In genomic region chr10:12993411-12994039, GRCm38 (mm10) we compare ENCODE assay signal across 20 mouse cellular contexts. TPM values are rescaled to one million over a fixed set of nuclear protein-coding genes. Genes with fewer than 3 reads are reported as not detected.
DNase-seq lines count a peak whose midpoint lies in the region; ATAC-seq and TF ChIP-seq lines count a peak whose summit lies in the region.
"Had no signal": no experiment of that assay in that cellular context is flagged by ENCODE, and none has a peak within 500 bp of the region (broad histone marks: within the 10 kb centered on the region; RNA-seq: fewer than 3 reads in every experiment).

No protein-coding gene starts in this region.

- in situ Hi-C loops in CH12.LX (cut with MboI; ENCODE audit: low pct_ligation_motif_present, low pct_unique_long_range_greater_than_20kb, low sequenced_read_pairs): loop anchor here (10.0 kb wide), 1 partner anchor 309 kb away; no protein-coding TSS in a partner anchor

- TF ChIP-seq CTCF in testis, adult 2 months (IDR thresholded peaks at IDR 0.05; ENCODE audit: control insufficient read depth, insufficient read depth, insufficient replicate concordance, low read depth, low read length): no peak
- TF ChIP-seq CTCF in CH12.LX (conservative IDR thresholded peaks at IDR 0.05 in 1 of 2, IDR thresholded peaks at IDR 0.05 in 1 of 2; ENCODE audit: low read depth in 2 of 2, low read length in 2 of 2): no peak

- H3K9me3 ChIP-seq in CH12.LX (replicated peaks; ENCODE audit: low read length): no peaks in the 10 kb centered on the region
- H3K9me3 ChIP-seq: embryonic facial prominence, embryonic 10.5 days; forebrain, embryonic 13.5 days; heart, embryonic 12.5 days; hindbrain, embryonic 15.5 days had no signal

- no peak for DNase-seq in testis, postnatal 14 days (ENCODE audit: low spot score)
- DNase-seq in CH12.LX (ENCODE audit: extremely low read depth): no peak
- peak; percentile 71 for DNase-seq in induced T-regulatory cell, adult 2 months (ENCODE audit: low read depth)
- DNase-seq in gastrocnemius, postnatal 25 days: no peak
- DNase-seq in adrenal gland, postnatal 25 days: no peak
- DNase-seq in yolk sac, embryonic 10.5 days (ENCODE audit: low spot score): no peak
- DNase-seq: adrenal gland, adult 2 months; adrenal gland, postnatal 36 days; B cell, adult 2 months; cerebellum, adult 2 months; cerebellum, postnatal 10 days; forebrain, postnatal 0 days; gastrocnemius, postnatal 36 days had no signal

- H3K36me3 ChIP-seq in testis, adult 2 months (ENCODE audit: control insufficient read depth, insufficient read depth, low read length): no peaks in the 10 kb centered on the region
- H3K36me3 ChIP-seq in CH12.LX (replicated peaks in 1 of 2; ENCODE audit: control insufficient read depth in 1 of 2, insufficient read depth in 1 of 2, low read length in 1 of 2): no peaks in the 10 kb centered on the region
- H3K36me3 ChIP-seq: embryonic facial prominence, embryonic 10.5 days; heart, embryonic 12.5 days; hindbrain, embryonic 15.5 days had no signal

- peak overlapping the region; percentile 93 for H3K4me2 ChIP-seq in CH12.LX (ENCODE audit: insufficient read depth, low read depth, poor library complexity, severe bottlenecking)
- H3K4me2 ChIP-seq: forebrain, embryonic 13.5 days; heart, embryonic 12.5 days; hindbrain, embryonic 15.5 days had no signal

- no peaks in the 10 kb centered on the region for H3K27me3 ChIP-seq in testis, adult 2 months (ENCODE audit: control insufficient read depth, insufficient read depth, low read length)
- H3K27me3 ChIP-seq in CH12.LX (replicated peaks): no peaks in the 10 kb centered on the region
- H3K27me3 ChIP-seq: forebrain, embryonic 13.5 days; heart, embryonic 12.5 days; hindbrain, embryonic 15.5 days had no signal

- TF ChIP-seq EP300 in CH12.LX (IDR thresholded peaks at IDR 0.05; ENCODE audit: low read length): no peak

- H3K4me1 ChIP-seq in testis, adult 2 months (ENCODE audit: control insufficient read depth, insufficient read depth, low read length): peaks cover 3% of the 10 kb centered on the region; the same call in 1 of the 2 replicates
- H3K4me1 ChIP-seq in CH12.LX (ENCODE audit: control insufficient read depth in 1 of 2, insufficient read depth in 2 of 2): peaks cover 15 to 39% of the 10 kb centered on the region in 2 experiments
- H3K4me1 ChIP-seq: embryonic facial prominence, embryonic 10.5 days; forebrain, embryonic 13.5 days; heart, embryonic 12.5 days; hindbrain, embryonic 15.5 days had no signal

- H3K27ac ChIP-seq in testis, adult 2 months (ENCODE audit: control insufficient read depth, insufficient read depth, low read depth, low read length): no peak overlapping the region
- peak overlapping the region; percentile 89 for H3K27ac ChIP-seq in CH12.LX (ENCODE audit: insufficient read depth, low read depth)
- H3K27ac ChIP-seq: embryonic facial prominence, embryonic 10.5 days; forebrain, embryonic 13.5 days; hindbrain, embryonic 15.5 days had no signal

- TF ChIP-seq POLR2A in testis, adult 2 months (IDR thresholded peaks at IDR 0.05; ENCODE audit: control insufficient read depth, low read depth, low read length): no peak
- TF ChIP-seq POLR2A in CH12.LX (IDR thresholded peaks at IDR 0.05; ENCODE audit: low read depth, low read length): peak; percentile 40; the same call in 1 of the 2 replicates

- H3K79me2 ChIP-seq in CH12.LX (replicated peaks; ENCODE audit: control insufficient read depth, extremely low read depth, insufficient read depth, poor library complexity, severe bottlenecking): no peaks in the 10 kb centered on the region

- peak overlapping the region; percentile 80 for H3K9ac ChIP-seq in CH12.LX (ENCODE audit: insufficient read depth, low read depth)
- H3K9ac ChIP-seq: forebrain, embryonic 13.5 days; forebrain, postnatal 0 days; heart, embryonic 12.5 days; hindbrain, embryonic 15.5 days had no signal

- peak; percentile 35; the same call in 1 of the 2 replicates for ATAC-seq in megakaryocyte-erythroid progenitor cell, adult 5-6 weeks (replicated peaks; ENCODE audit: low FRiP score, low TSS enrichment, poor library complexity, severe bottlenecking)
- ATAC-seq: activated CD4-positive, CD25-positive, alpha-beta regulatory T cell, adult 4 months; forebrain, embryonic 13.5 days; forebrain, postnatal 0 days had no signal

- peak overlapping the region; percentile 31 for H3K4me3 ChIP-seq in testis, adult 2 months (ENCODE audit: control insufficient read depth, low read depth, low read length)
- peak overlapping the region in 2 of 3 experiments; percentile 12 to 65 for H3K4me3 ChIP-seq in CH12.LX (replicated peaks in 1 of 3; ENCODE audit: low read depth in 2 of 3, low read length in 2 of 3, poor library complexity in 1 of 3)
- H3K4me3 ChIP-seq: embryonic facial prominence, embryonic 10.5 days; forebrain, embryonic 13.5 days; heart, embryonic 12.5 days; hindbrain, embryonic 15.5 days had no signal

- dilution Hi-C loops in CH12.LX (cut with MboI; ENCODE audit: extremely low pct_ligation_motif_present, extremely low pct_unique_long_range_greater_than_20kb, low sequenced_read_pairs): no loop called here

- TF ChIP-seq RAD21 in CH12.LX (IDR thresholded peaks at IDR 0.05; ENCODE audit: low read depth, low read length): no peak

TF ChIP-seq in CH12.LX, 34 proteins besides CTCF, POLR2A, EP300 and RAD21:
- 0 out of 2 replicates have a peak, but pooled peaks have one; percentile 37 for TF ChIP-seq NRF1 (IDR thresholded peaks at IDR 0.05; ENCODE audit: low read depth, low read length)
- no peak for TF ChIP-seq UBTF (IDR thresholded peaks at IDR 0.05; ENCODE audit: low read depth, low read length)
- TF ChIP-seq SIN3A (IDR thresholded peaks at IDR 0.05; ENCODE audit: low read length): peak; percentile 49; the same call in 1 of the 2 replicates
- peak; percentile 18 for TF ChIP-seq HCFC1 (IDR thresholded peaks at IDR 0.05; ENCODE audit: low read depth, low read length)
- TF ChIP-seq MAZ (IDR thresholded peaks at IDR 0.05; ENCODE audit: low read depth, low read length): no peak
- TF ChIP-seq ELF1 (IDR thresholded peaks at IDR 0.05; ENCODE audit: low read depth, low read length): no peak; the same call in 1 of the 2 replicates
- no peak for TF ChIP-seq JUN (IDR thresholded peaks at IDR 0.05; ENCODE audit: insufficient read depth, low read depth, low read length)
- TF ChIP-seq NELFE (IDR thresholded peaks at IDR 0.05; ENCODE audit: low read depth, low read length): peak; percentile 37; the same call in 1 of the 2 replicates
- peak; percentile 76; the same call in 1 of the 2 replicates for TF ChIP-seq MXI1 (IDR thresholded peaks at IDR 0.05; ENCODE audit: low read depth, low read length)
- peak; percentile 76 for TF ChIP-seq MAX (IDR thresholded peaks at IDR 0.05; ENCODE audit: low read length)
- TF ChIP-seq SMC3 (IDR thresholded peaks at IDR 0.05; ENCODE audit: low read depth, low read length): 0 out of 2 replicates have a peak, but pooled peaks have one; percentile 1
- TF ChIP-seq TCF12 (IDR thresholded peaks at IDR 0.05; ENCODE audit: low read depth, low read length): peak; percentile 32; the same call in 1 of the 2 replicates
- no peak for TF ChIP-seq MAFK (IDR thresholded peaks at IDR 0.05; ENCODE audit: insufficient replicate concordance, low read length)
- TF ChIP-seq USF2 (conservative IDR thresholded peaks at IDR 0.05; ENCODE audit: low read depth, low read length): no peak
- peak; percentile 84 for TF ChIP-seq CHD1 (IDR thresholded peaks at IDR 0.05; ENCODE audit: low read depth, low read length)
- peak; percentile 35; the same call in 1 of the 2 replicates for TF ChIP-seq IRF4 (IDR thresholded peaks at IDR 0.05; ENCODE audit: low read depth, low read length)
- peak; percentile 69; the same call in 1 of the 2 replicates for TF ChIP-seq MYC (IDR thresholded peaks at IDR 0.05; ENCODE audit: low read depth, low read length)
- peak; percentile 70 for TF ChIP-seq BHLHE40 (IDR thresholded peaks at IDR 0.05; ENCODE audit: low read depth, low read length)
- TF ChIP-seq ZMIZ1 (IDR thresholded peaks at IDR 0.05; ENCODE audit: low read depth, low read length): no peak
- TF ChIP-seq USF1 (IDR thresholded peaks at IDR 0.05; ENCODE audit: low read depth, low read length): no peak
- no peak for TF ChIP-seq E2F4 (IDR thresholded peaks at IDR 0.05; ENCODE audit: insufficient replicate concordance, low read depth, low read length)

RNA-seq across cellular contexts. Expression of gene Sf3b5, which starts 11.6 kb away (rescaled TPM):
- polyA plus RNA-seq in testis, adult 2 months (2012; rRNA removed): 10.5 and 14.1 TPM in 2 replicates
- total RNA-seq in CH12.LX (2012; rRNA removed): 49.1 and 49.6 TPM in 2 replicates
- total RNA-seq in CH12.LX (2014; rRNA removed): 41.8 and 51.3 TPM in 2 replicates
- 36.6 and 41.9 TPM in 2 replicates for polyA plus RNA-seq in CH12.LX (2012; ENCODE audit: insufficient read length, low read depth)
- total RNA-seq in megakaryocyte-erythroid progenitor cell, adult 5-6 weeks (2014; fragmentation: Nextera tagmentation): 20.3 and 28.6 TPM in 2 replicates
- total RNA-seq in megakaryocyte-erythroid progenitor cell, adult 5-6 weeks (2017): 20.3 and 23.7 TPM in 2 replicates
- 1 to 10 TPM; 4.6 to 4.9 TPM for total RNA-seq in gastrocnemius, postnatal 25 days (2021)
- 13.1 and 14.2 TPM in 2 replicates for total RNA-seq in adrenal gland, postnatal 25 days (2021)

RNA-seq across cellular contexts. Expression of gene Stx11, which starts 29.4 kb away (rescaled TPM):
- polyA plus RNA-seq in testis, adult 2 months (2012; rRNA removed): 0.20 and 0.23 TPM in 2 replicates
- total RNA-seq in CH12.LX (2012; rRNA removed) (33.7 and 49.8 TPM in 2 replicates), CH12.LX (2014; rRNA removed) (42.3 and 47.7 TPM in 2 replicates)
- polyA plus RNA-seq in CH12.LX (2012; ENCODE audit: insufficient read length, low read depth): 22.2 and 23.4 TPM in 2 replicates
- 16.8 and 18.1 TPM in 2 replicates for total RNA-seq in megakaryocyte-erythroid progenitor cell, adult 5-6 weeks (2014; fragmentation: Nextera tagmentation)
- 13.3 and 14.6 TPM in 2 replicates for total RNA-seq in megakaryocyte-erythroid progenitor cell, adult 5-6 weeks (2017)
- total RNA-seq in gastrocnemius, postnatal 25 days (2021): under 1 TPM; 0.24 to 0.28 TPM
- 13.1 and 16.1 TPM in 2 replicates for total RNA-seq in adrenal gland, postnatal 25 days (2021)

Comparison
In these comparisons a context has a peak if more than half of its experiments do, and no peak if none do; other contexts are left out.
1. RNA of gene Stx11, which starts 29.4 kb away (total RNA-seq): 33.7 to 49.8 TPM in CH12.LX, 13.3 to 18.1 TPM in megakaryocyte-erythroid progenitor cell, adult 5-6 weeks and 13.1 to 16.1 TPM in adrenal gland, postnatal 25 days; 0.24 to 0.28 TPM in gastrocnemius, postnatal 25 days; every median in the first group is over 10 times any median in the second.